Mouse (Mus musculus): ENCODE data around the gene Ccdc163. TPM values are rescaled to one million over a fixed set of nuclear protein-coding genes. Genes with fewer than 3 reads are reported as not detected.
A peak's percentile ranks its signal among the peaks of the same experiment; 100 is the strongest.

The Ccdc163 gene
- total and polyA plus RNA-seq, 3 experiments = 15.3 to 27.9 (median 18.1) TPM

GRCm38 (mm10) chr4:116786587-116786986 lies 78.3 kb downstream of the Ccdc163 start:
- H3K36me3 ChIP-seq (replicated peaks in 1 of 2; ENCODE audit: control insufficient read depth in 1 of 2, insufficient read depth in 1 of 2, low read length in 1 of 2) = no peaks in the 10 kb centered on the region
- H3K79me2 ChIP-seq (replicated peaks; ENCODE audit: control insufficient read depth, extremely low read depth, insufficient read depth, poor library complexity, severe bottlenecking) = no peaks in the 10 kb centered on the region
- dilution Hi-C loops (cut with MboI; ENCODE audit: extremely low pct_ligation_motif_present, extremely low pct_unique_long_range_greater_than_20kb, low sequenced_read_pairs) = no loop called here
- no peak for DNase-seq (ENCODE audit: extremely low read depth)
- no peak overlapping the region for H3K9ac ChIP-seq (ENCODE audit: insufficient read depth, low read depth)
- in situ Hi-C loops (cut with MboI; ENCODE audit: low pct_ligation_motif_present, low pct_unique_long_range_greater_than_20kb, low sequenced_read_pairs) = loop anchor here (5.0 kb wide), 1 partner anchor 69 kb away; no protein-coding TSS in a partner anchor
- H3K4me3 ChIP-seq (replicated peaks in 1 of 3; ENCODE audit: low read depth in 2 of 3, low read length in 2 of 3, poor library complexity in 1 of 3) = no peak overlapping the region
- peaks cover 3% of the 10 kb centered on the region for H3K9me3 ChIP-seq (replicated peaks; ENCODE audit: low read length)
- TF ChIP-seq JUN (IDR thresholded peaks at IDR 0.05; ENCODE audit: insufficient read depth, low read depth, low read length) (no peak), GABPA (IDR thresholded peaks at IDR 0.05; ENCODE audit: insufficient replicate concordance, low read depth, low read length) (no peak), E2F4 (IDR thresholded peaks at IDR 0.05; ENCODE audit: insufficient replicate concordance, low read depth, low read length) (no peak), ZNF384 (IDR thresholded peaks at IDR 0.05; ENCODE audit: low read depth, low read length) (no peak), CTCF (conservative IDR thresholded peaks at IDR 0.05 in 1 of 2, IDR thresholded peaks at IDR 0.05 in 1 of 2; ENCODE audit: low read depth in 2 of 2, low read length in 2 of 2) (peak; percentile 10 to 44; a peak in 2 of 4 replicates), RAD21 (IDR thresholded peaks at IDR 0.05; ENCODE audit: low read depth, low read length) (peak; percentile 20), MEF2A (IDR thresholded peaks at IDR 0.05; ENCODE audit: borderline replicate concordance, low read depth, low read length) (no peak)
- no peak overlapping the region for H3K27ac ChIP-seq (ENCODE audit: insufficient read depth, low read depth)
- no peaks in the 10 kb centered on the region for H3K27me3 ChIP-seq (replicated peaks)
- no peak overlapping the region for H3K4me2 ChIP-seq (ENCODE audit: insufficient read depth, low read depth, poor library complexity, severe bottlenecking)
- H3K4me1 ChIP-seq (ENCODE audit: control insufficient read depth in 1 of 2, insufficient read depth in 2 of 2) = peaks cover 0 to 12% of the 10 kb centered on the region in 2 experiments; a peak in 2 of 4 replicates

- TF ChIP-seq RCOR1 (conservative IDR thresholded peaks at IDR 0.05; ENCODE audit: low read depth, low read length) (no peak), TBP (conservative IDR thresholded peaks at IDR 0.05; ENCODE audit: low read depth, low read length) (no peak), CHD1 (IDR thresholded peaks at IDR 0.05; ENCODE audit: low read depth, low read length) (no peak), CTCF (conservative IDR thresholded peaks at IDR 0.05 in 1 of 2, IDR thresholded peaks at IDR 0.05 in 1 of 2; ENCODE audit: low read depth in 2 of 2, low read length in 2 of 2) (peak in 1 of 2 experiments; percentile 44; a peak in 2 of 4 replicates), SMC3 (IDR thresholded peaks at IDR 0.05; ENCODE audit: low read depth, low read length) (peak; percentile 26; the same call in 1 of the 2 replicates)
- Histone ChIP-seq H3K27me3 (replicated peaks) (no peaks in the 10 kb centered on the region), H3K4me2 (ENCODE audit: insufficient read depth, low read depth, poor library complexity, severe bottlenecking) (peak overlapping the region; percentile 22; the same call in 1 of the 2 replicates), H3K9ac (ENCODE audit: insufficient read depth, low read depth) (no peak overlapping the region), H3K79me2 (replicated peaks; ENCODE audit: control insufficient read depth, extremely low read depth, insufficient read depth, poor library complexity, severe bottlenecking) (no peaks in the 10 kb centered on the region), H3K36me3 (replicated peaks in 1 of 2; ENCODE audit: control insufficient read depth in 1 of 2, insufficient read depth in 1 of 2, low read length in 1 of 2) (peaks cover 2 to 5% of the 10 kb centered on the region in 2 experiments), H3K9me3 (replicated peaks; ENCODE audit: low read length) (peaks cover 3% of the 10 kb centered on the region), H3K4me1 (ENCODE audit: control insufficient read depth in 1 of 2, insufficient read depth in 2 of 2) (peaks cover 0 to 11% of the 10 kb centered on the region in 2 experiments; a peak in 2 of 4 replicates), H3K4me3 (replicated peaks in 1 of 3; ENCODE audit: low read depth in 2 of 3, low read length in 2 of 3, poor library complexity in 1 of 3) (no peak overlapping the region), H3K27ac (ENCODE audit: insufficient read depth, low read depth) (no peak overlapping the region)
- dilution Hi-C loops (cut with MboI; ENCODE audit: extremely low pct_ligation_motif_present, extremely low pct_unique_long_range_greater_than_20kb, low sequenced_read_pairs) = no loop called here
- in situ Hi-C loops (cut with MboI; ENCODE audit: low pct_ligation_motif_present, low pct_unique_long_range_greater_than_20kb, low sequenced_read_pairs) = loop anchor here (5.0 kb wide), 1 partner anchor 71 kb away; no protein-coding TSS in a partner anchor
- no peak for DNase-seq (ENCODE audit: extremely low read depth)
Measured at GRCm38 (mm10) chr4:116787985-116788760, 79.9 kb downstream of the Ccdc163 start.
